Mouse (Mus musculus) megakaryocyte, embryonic 14.5 days (primary cell): ENCODE measurements around the gene Pafah1b1. TPM values are rescaled to one million over a fixed set of nuclear protein-coding genes. Genes with fewer than 3 reads are reported as not detected.

ENCODE experiments used
- H3K27me3 ChIP-seq: replicated peaks from 2 replicates; pipeline ENCODE3; 2012; ENCODE audit warnings: inconsistent platforms
- H3K36me3 ChIP-seq: replicated peaks from 2 replicates; pipeline ENCODE3; 2012; ENCODE audit warnings: low read length, inconsistent platforms, mixed read lengths
- H3K4me1 ChIP-seq: 2 replicates; pipeline ENCODE4 v1.6.1; 2012; ENCODE audit warnings: inconsistent platforms
- H3K4me3 ChIP-seq: replicated peaks from 2 replicates; pipeline ENCODE3; 2012; ENCODE audit warnings: moderate library complexity, mild to moderate bottlenecking, inconsistent platforms
- H3K9me3 ChIP-seq: 2 replicates; pipeline ENCODE4 v1.6.1; 2012; ENCODE audit warnings: inconsistent platforms
- FLI1 ChIP-seq: IDR thresholded peaks from 2 replicates; pipeline ENCODE4 v1.6.1; 2012; ENCODE audit warnings: low read length, inconsistent platforms, mixed read lengths
- GATA1 ChIP-seq: IDR thresholded peaks from 3 replicates; pipeline ENCODE4 v1.6.1; 2012; ENCODE audit warnings: mixed read lengths, low read length, inconsistent platforms, borderline replicate concordance
- polyA plus RNA-seq: library from polyadenylated mRNA; stranded (reverse); fragments of >175 nt; gene quantifications from 2 replicates; pipeline ENCODE4 v1.2.3, GENCODE M21; 2012; ENCODE audit warnings: low replicate concordance; ENCODE audit not compliant: insufficient read depth

Pafah1b1 gene
- polyA plus RNA-seq, 1 experiment, result 10.5 TPM

DNA sequence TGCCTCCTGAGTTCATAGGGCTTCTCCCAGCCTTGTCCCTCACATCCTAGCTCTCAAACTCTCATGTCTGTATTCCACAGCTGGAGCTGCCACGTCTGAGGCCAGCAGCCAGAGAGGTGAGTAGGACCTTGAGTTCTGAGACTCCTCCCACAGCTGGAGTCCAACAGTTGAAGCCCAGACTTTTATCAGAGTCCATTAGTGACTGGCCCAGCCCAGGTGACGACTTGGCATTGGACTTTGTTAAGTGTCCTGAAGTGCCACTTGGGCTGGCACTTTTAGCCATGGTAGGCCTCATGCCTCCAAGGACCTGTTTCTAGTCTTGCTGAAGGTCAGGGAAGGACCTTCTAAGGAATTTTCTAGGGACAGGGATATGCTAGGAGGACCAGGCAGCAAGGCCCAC is 32.2 kb upstream of the Pafah1b1 start:
- Histone ChIP-seq H3K4me1 (no peaks in the 10 kb centered on the region), H3K9me3 (no peaks in the 10 kb centered on the region), H3K36me3 (no peaks in the 10 kb centered on the region), H3K4me3 (no peak overlapping the region), H3K27me3 (peaks cover 4% of the 10 kb centered on the region)
- no peak for TF ChIP-seq FLI1
- no peak for TF ChIP-seq GATA1

GRCm38 (mm10) chr11:74751352-74752066 is 27.0 kb upstream of the Pafah1b1 start:
- H3K4me3 ChIP-seq, result no peak overlapping the region
- no peaks in the 10 kb centered on the region for H3K36me3 ChIP-seq
- peaks cover 4% of the 10 kb centered on the region for H3K4me1 ChIP-seq
- TF ChIP-seq FLI1 (no peak), GATA1 (no peak)
- no peaks in the 10 kb centered on the region for H3K9me3 ChIP-seq
- peaks cover 8% of the 10 kb centered on the region for H3K27me3 ChIP-seq

DNA sequence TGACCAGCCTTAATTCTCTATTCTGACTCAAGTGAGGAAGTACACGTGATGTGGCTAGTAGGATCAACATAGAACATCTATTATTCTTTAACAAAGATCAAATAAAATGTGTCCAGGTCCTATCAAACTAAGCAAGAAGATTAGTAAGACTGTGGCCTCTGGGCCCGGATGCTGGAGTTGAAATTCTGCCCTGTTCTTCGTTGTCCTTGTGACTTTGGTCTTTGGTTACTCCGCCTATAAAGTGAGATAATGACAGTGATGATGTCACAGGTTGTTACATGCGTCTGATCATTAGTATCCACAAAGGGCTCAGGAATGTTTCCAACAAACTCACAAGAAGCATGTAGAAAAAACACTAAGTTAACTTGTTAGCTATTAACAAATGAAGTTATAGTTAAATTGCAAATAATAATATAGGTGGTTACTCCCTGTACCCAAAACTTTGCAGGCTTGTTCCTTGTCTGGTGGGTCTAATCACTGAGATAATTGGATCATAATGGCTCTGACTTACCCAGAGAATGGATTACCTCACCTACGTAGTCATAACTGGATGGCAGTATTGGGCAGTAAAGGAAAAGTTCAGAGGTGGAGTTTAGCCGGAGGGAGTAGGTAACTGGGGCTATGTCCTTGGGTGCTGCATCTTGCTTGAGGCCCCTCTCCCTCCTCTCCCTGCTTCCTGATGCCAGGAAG is 26.3 kb upstream of the Pafah1b1 start:
- H3K27me3 ChIP-seq, result peaks cover 8% of the 10 kb centered on the region
- TF ChIP-seq FLI1, result no peak
- H3K9me3 ChIP-seq, result no peaks in the 10 kb centered on the region
- no peaks in the 10 kb centered on the region for H3K36me3 ChIP-seq
- peaks cover 4% of the 10 kb centered on the region for H3K4me1 ChIP-seq
- no peak overlapping the region for H3K4me3 ChIP-seq

DNA sequence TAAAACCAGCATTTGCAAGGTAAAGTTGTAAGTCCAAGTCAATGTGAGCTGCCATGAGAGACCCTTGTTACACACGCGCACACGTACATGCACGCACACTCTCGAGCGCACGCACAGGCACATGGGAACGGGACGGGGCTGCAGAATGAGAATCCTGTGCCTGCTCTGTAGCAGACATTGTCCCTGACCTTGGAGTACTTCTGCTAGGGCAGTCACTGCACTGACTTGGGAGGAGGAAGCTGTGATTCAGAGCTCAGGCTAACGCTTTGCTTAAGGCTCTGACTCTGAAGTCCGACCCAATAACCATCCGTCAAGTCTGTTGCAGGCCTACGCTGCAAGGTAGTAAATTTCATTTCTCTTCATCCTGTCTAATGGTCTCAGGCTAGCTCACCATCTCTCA is 24.8 kb upstream of the Pafah1b1 start:
- TF ChIP-seq FLI1 (no peak), GATA1 (no peak)
- peak overlapping the region; percentile 2 for H3K4me3 ChIP-seq
- H3K4me1 ChIP-seq, result peaks cover 4% of the 10 kb centered on the region
- no peaks in the 10 kb centered on the region for H3K9me3 ChIP-seq
- no peaks in the 10 kb centered on the region for H3K36me3 ChIP-seq
- peaks cover 8% of the 10 kb centered on the region for H3K27me3 ChIP-seq

GRCm38 (mm10) chr11:74748022-74748421 is 23.6 kb upstream of the Pafah1b1 start:
- H3K36me3 ChIP-seq, result no peaks in the 10 kb centered on the region
- peaks cover 8% of the 10 kb centered on the region for H3K27me3 ChIP-seq
- H3K9me3 ChIP-seq, result no peaks in the 10 kb centered on the region
- H3K4me3 ChIP-seq, result no peak overlapping the region
- no peak for TF ChIP-seq GATA1
- TF ChIP-seq FLI1, result no peak
- peaks cover 4% of the 10 kb centered on the region for H3K4me1 ChIP-seq

- H3K27me3 ChIP-seq, result peaks cover 8% of the 10 kb centered on the region
- TF ChIP-seq GATA1 (no peak), FLI1 (no peak)
- no peaks in the 10 kb centered on the region for H3K4me1 ChIP-seq
- H3K36me3 ChIP-seq, result no peaks in the 10 kb centered on the region
- H3K9me3 ChIP-seq, result peaks cover 4% of the 10 kb centered on the region
- no peak overlapping the region for H3K4me3 ChIP-seq
Observed at GRCm38 (mm10) chr11:74737861-74738260, 13.4 kb upstream of the Pafah1b1 start.

DNA sequence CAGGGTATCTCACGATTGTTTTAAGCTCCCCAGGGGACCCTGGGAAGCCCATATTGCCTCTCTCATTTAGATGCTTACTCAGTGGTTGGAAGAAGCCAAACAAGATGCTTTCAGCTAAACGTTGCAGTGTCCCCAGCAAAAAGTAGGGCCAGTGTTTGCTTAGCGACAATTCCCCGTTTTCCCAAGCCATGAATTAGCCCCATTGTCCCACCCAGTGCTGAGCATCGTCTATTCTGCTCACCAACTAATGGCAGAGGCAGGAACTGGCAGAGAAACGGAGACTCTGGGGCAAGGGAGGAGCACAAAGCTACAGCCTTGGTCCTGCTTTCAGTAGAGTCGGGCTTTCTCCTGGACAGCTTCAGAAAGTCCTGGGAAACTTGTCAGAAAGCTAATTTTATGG is 10.4 kb upstream of the Pafah1b1 start:
- Histone ChIP-seq H3K36me3 (no peaks in the 10 kb centered on the region), H3K27me3 (peaks cover 8% of the 10 kb centered on the region)

GRCm38 (mm10) chr11:74725181-74725580 is 711 bp upstream of the Pafah1b1 start:
- H3K4me3 ChIP-seq, result peak overlapping the region; percentile 99

More for the DNA sequence above, 10.4 kb upstream of the Pafah1b1 start:
- TF ChIP-seq FLI1 (no peak), GATA1 (no peak)
- H3K9me3 ChIP-seq, result peaks cover 4% of the 10 kb centered on the region
- H3K4me1 ChIP-seq, result no peaks in the 10 kb centered on the region
- no peak overlapping the region for H3K4me3 ChIP-seq

DNA sequence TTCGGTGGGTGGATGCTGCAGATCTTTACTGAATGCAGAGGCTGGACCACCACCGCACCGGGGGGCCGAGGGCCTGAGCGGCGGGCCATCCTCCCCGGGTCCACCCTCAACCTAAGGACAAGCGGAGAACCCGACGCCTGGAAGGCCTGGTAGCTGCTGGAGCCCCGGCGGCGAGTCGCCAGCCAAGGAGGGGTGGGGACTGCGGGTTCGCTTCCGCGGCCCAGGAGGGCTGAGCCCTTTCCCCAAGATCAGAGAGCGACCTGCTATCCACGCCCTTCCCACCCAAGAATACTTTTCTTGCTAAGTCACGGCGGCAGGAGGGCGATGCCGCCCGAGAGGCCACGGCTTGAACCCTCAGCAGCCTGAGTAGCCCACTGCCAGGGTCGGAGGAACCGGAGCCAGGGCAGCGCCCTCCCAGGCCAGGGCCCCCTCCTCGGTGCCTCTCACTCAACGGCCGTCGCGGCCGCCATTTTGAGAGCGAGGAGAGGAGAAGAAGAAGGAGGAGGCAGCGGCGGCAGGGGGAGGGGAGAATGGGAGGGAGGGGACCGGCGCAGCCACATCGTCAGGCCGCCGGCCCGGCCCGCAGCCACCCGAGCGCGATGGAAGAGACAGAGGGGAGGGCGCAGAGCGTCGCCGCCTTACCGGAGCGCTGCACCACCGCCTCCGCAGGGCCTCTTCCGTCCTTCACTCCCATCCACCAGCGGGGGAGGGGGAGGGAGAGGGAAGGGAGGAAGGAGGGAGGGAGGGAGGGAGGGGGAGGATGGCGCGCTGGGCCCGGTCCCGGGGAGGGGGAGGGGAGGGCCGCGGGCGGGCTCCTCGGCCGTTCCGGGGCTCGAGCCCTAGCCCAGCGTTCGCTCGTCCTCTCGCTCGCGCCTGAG is 874 bp downstream of the Pafah1b1 start:
- TF ChIP-seq GATA1 (no peak), FLI1 (no peak)
- peaks cover 34% of the 10 kb centered on the region for H3K4me1 ChIP-seq
- H3K27me3 ChIP-seq, result no peaks in the 10 kb centered on the region
- no peaks in the 10 kb centered on the region for H3K9me3 ChIP-seq
- H3K4me3 ChIP-seq, result peak overlapping the region; percentile 99
- peaks cover 5% of the 10 kb centered on the region for H3K36me3 ChIP-seq

More at GRCm38 (mm10) chr11:74725181-74725580, 711 bp upstream of the Pafah1b1 start:
- Histone ChIP-seq H3K9me3 (no peaks in the 10 kb centered on the region), H3K36me3 (peaks cover 5% of the 10 kb centered on the region), H3K4me1 (peaks cover 24% of the 10 kb centered on the region), H3K27me3 (no peaks in the 10 kb centered on the region)
- TF ChIP-seq GATA1 (no peak), FLI1 (no peak)

DNA sequence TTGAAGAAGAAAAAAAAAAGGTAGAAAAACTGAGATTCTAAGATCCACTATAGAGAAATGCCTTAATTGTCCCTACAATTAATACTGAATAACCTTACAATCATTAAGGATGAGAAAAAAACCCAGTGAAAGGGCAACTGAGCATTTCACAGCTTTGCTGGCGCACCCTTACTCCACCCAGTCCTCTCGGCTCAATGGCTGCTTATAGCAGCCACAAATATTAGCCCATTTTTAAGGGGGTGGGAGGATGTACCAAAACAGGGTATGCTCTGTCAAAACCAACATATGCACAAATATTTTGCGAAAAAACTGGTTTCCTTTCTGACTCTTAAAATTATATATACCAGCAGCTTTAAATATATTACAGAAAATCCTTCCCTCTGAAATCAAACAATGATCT is 2.5 kb downstream of the Pafah1b1 start:
- TF ChIP-seq GATA1, result no peak
- TF ChIP-seq FLI1, result no peak
- Histone ChIP-seq H3K4me3 (peak overlapping the region; percentile 99), H3K4me1 (peaks cover 37% of the 10 kb centered on the region), H3K36me3 (peaks cover 5% of the 10 kb centered on the region), H3K27me3 (no peaks in the 10 kb centered on the region), H3K9me3 (no peaks in the 10 kb centered on the region)
